Mouse (Mus musculus) neural tube, embryonic 14.5 days (tissue): ENCODE results near the gene Rnaseh1. TPM values are rescaled to one million over a fixed set of nuclear protein-coding genes. Genes with fewer than 3 reads are reported as not detected.

ENCODE experiments used
- ATAC-seq: fragments of 200-750 bp; cut with Nextera tagmentation; 2 replicates; pipeline ENCODE4 v1.8.0; 2017; ENCODE audit warnings: low read depth, mild to moderate bottlenecking, moderate TSS enrichment, moderate library complexity
- H3K27ac ChIP-seq: fragments of 300-500 bp; sonication (generic); 2 replicates; pipeline ENCODE4 v1.5.1; 2014; ENCODE audit warnings: low read depth, mild to moderate bottlenecking, control low read depth, low read length, moderate library complexity, mixed read lengths
- H3K27me3 ChIP-seq: fragments of 300-500 bp; sonication (generic); 2 replicates; pipeline ENCODE4 v1.6.1; 2014; ENCODE audit warnings: low read length; ENCODE audit not compliant: control insufficient read depth, insufficient read depth
- H3K36me3 ChIP-seq: fragments of 300-500 bp; sonication (generic); 2 replicates; pipeline ENCODE4 v1.6.1; 2014; ENCODE audit warnings: low read length, mixed read lengths; ENCODE audit not compliant: control insufficient read depth, insufficient read depth
- H3K4me1 ChIP-seq: fragments of 300-500 bp; sonication (generic); 2 replicates; pipeline ENCODE4 v1.6.1; 2014; ENCODE audit warnings: low read length; ENCODE audit not compliant: control insufficient read depth, insufficient read depth
- H3K4me2 ChIP-seq: fragments of 300-500 bp; sonication (generic); 2 replicates; pipeline ENCODE4 v1.6.1; 2014; ENCODE audit warnings: mild to moderate bottlenecking, low read depth, low read length, control low read depth
- H3K4me3 ChIP-seq: fragments of 300-500 bp; sonication (generic); 2 replicates; pipeline ENCODE4 v1.5.1; 2014; ENCODE audit warnings: low read depth, low read length, control low read depth, mixed read lengths
- H3K9ac ChIP-seq: fragments of 300-500 bp; sonication (generic); replicated peaks from 2 replicates; pipeline ENCODE4 v1.6.1; 2014; ENCODE audit warnings: low read depth, mild to moderate bottlenecking, control low read depth, low read length, mixed read lengths
- H3K9me3 ChIP-seq: fragments of 300-500 bp; sonication (generic); 2 replicates; pipeline ENCODE4 v1.6.1; 2016; ENCODE audit warnings: low read length; ENCODE audit not compliant: control insufficient read depth
- WGBS: fragments of 180-500 bp; shearing (Covaris S2); extraction: QIAGEN DNeasy Blood & Tissue Kit; methylation state at CpG from one replicate; pipeline ENCODE4 v1.1.7; 2014; 5-methylcytosine and 5-hydroxymethylcytosine counted together
- polyA plus RNA-seq: library from polyadenylated mRNA; unstranded; fragments of >200 nt; fragmentation: Nextera tagmentation; extraction: Ambion mirVana; gene quantifications from 2 replicates; pipeline ENCODE4 v1.2.1, GENCODE M21; 2014

The Rnaseh1 gene
- polyA plus RNA-seq, 1 experiment from 2014 or later = 19.5 TPM

- Histone ChIP-seq H3K4me1 (no peaks in the 10 kb centered on the region), H3K4me3 (no peak overlapping the region), H3K27ac (no peak overlapping the region), H3K27me3 (no peaks in the 10 kb centered on the region), H3K9ac (no peak overlapping the region), H3K9me3 (no peaks in the 10 kb centered on the region), H3K4me2 (no peak overlapping the region), H3K36me3 (0 out of 2 replicates have a peak, but pooled peaks cover 6% of the 10 kb centered on the region)
- no peak for ATAC-seq
- 68% methylated on average over 3 of the region's 3 CpGs for WGBS
Measured at GRCm38 (mm10) chr12:28685771-28686170, 36.4 kb downstream of the Rnaseh1 start.

GRCm38 (mm10) chr12:28686199-28686879 is 36.9 kb downstream of the Rnaseh1 start:
- no peak overlapping the region for H3K9ac ChIP-seq
- H3K36me3 ChIP-seq = peaks cover 10% of the 10 kb centered on the region
- no peak for ATAC-seq
- H3K9me3 ChIP-seq = no peaks in the 10 kb centered on the region
- H3K4me3 ChIP-seq = no peak overlapping the region
- peak overlapping the region; percentile 30; the same call in 1 of the 2 replicates for H3K27ac ChIP-seq
- WGBS = 39% methylated on average over 8 of the region's 8 CpGs
- no peak overlapping the region for H3K4me2 ChIP-seq
- H3K27me3 ChIP-seq = no peaks in the 10 kb centered on the region
- H3K4me1 ChIP-seq = no peaks in the 10 kb centered on the region

GRCm38 (mm10) chr12:28688996-28689395 is 39.6 kb downstream of the Rnaseh1 start:
- ATAC-seq = no peak
- H3K4me1 ChIP-seq = no peaks in the 10 kb centered on the region
- no peak overlapping the region for H3K27ac ChIP-seq
- no peak overlapping the region for H3K4me2 ChIP-seq
- no peak overlapping the region for H3K9ac ChIP-seq
- H3K27me3 ChIP-seq = no peaks in the 10 kb centered on the region
- H3K36me3 ChIP-seq = peaks cover 17% of the 10 kb centered on the region
- 91% methylated on average over 6 of the region's 6 CpGs for WGBS
- no peaks in the 10 kb centered on the region for H3K9me3 ChIP-seq
- H3K4me3 ChIP-seq = no peak overlapping the region

- 96% methylated on average over 7 of the region's 7 CpGs for WGBS
- H3K27ac ChIP-seq = no peak overlapping the region
- H3K4me2 ChIP-seq = no peak overlapping the region
- no peak for ATAC-seq
- no peaks in the 10 kb centered on the region for H3K4me1 ChIP-seq
- no peaks in the 10 kb centered on the region for H3K27me3 ChIP-seq
- no peaks in the 10 kb centered on the region for H3K9me3 ChIP-seq
- H3K36me3 ChIP-seq = peaks cover 17% of the 10 kb centered on the region
- H3K4me3 ChIP-seq = no peak overlapping the region
- no peak overlapping the region for H3K9ac ChIP-seq
Measured at GRCm38 (mm10) chr12:28690730-28691129, 41.3 kb downstream of the Rnaseh1 start.

GRCm38 (mm10) chr12:28693738-28694137 is 44.3 kb downstream of the Rnaseh1 start:
- H3K4me1 ChIP-seq = no peaks in the 10 kb centered on the region
- H3K36me3 ChIP-seq = peaks cover 17% of the 10 kb centered on the region
- H3K4me3 ChIP-seq = no peak overlapping the region
- no peak overlapping the region for H3K27ac ChIP-seq
- H3K9ac ChIP-seq = no peak overlapping the region
- H3K27me3 ChIP-seq = no peaks in the 10 kb centered on the region
- no peak for ATAC-seq
- H3K9me3 ChIP-seq = no peaks in the 10 kb centered on the region
- H3K4me2 ChIP-seq = no peak overlapping the region
- 75% methylated on average over 3 of the region's 3 CpGs for WGBS

GRCm38 (mm10) chr12:28694231-28694630 is 44.8 kb downstream of the Rnaseh1 start:
- Histone ChIP-seq H3K9ac (no peak overlapping the region), H3K27ac (no peak overlapping the region), H3K4me1 (no peaks in the 10 kb centered on the region; the same call in 1 of the 2 replicates), H3K27me3 (no peaks in the 10 kb centered on the region), H3K36me3 (peaks cover 16% of the 10 kb centered on the region), H3K9me3 (no peaks in the 10 kb centered on the region), H3K4me2 (no peak overlapping the region), H3K4me3 (no peak overlapping the region)
- 81% methylated on average over 2 of the region's 2 CpGs for WGBS
- no peak for ATAC-seq

- Histone ChIP-seq H3K4me3 (no peak overlapping the region), H3K36me3 (peaks cover 14% of the 10 kb centered on the region), H3K9me3 (no peaks in the 10 kb centered on the region), H3K4me2 (no peak overlapping the region), H3K27ac (no peak overlapping the region), H3K27me3 (no peaks in the 10 kb centered on the region), H3K9ac (no peak overlapping the region), H3K4me1 (peaks cover under 1% of the 10 kb centered on the region; the same call in 1 of the 2 replicates)
- ATAC-seq = no peak
- WGBS = 92% methylated on average over 7 of the region's 7 CpGs
Measured at GRCm38 (mm10) chr12:28694776-28695175, 45.4 kb downstream of the Rnaseh1 start.

GRCm38 (mm10) chr12:28697821-28698595 is 48.6 kb downstream of the Rnaseh1 start:
- Histone ChIP-seq H3K4me1 (peaks cover 10% of the 10 kb centered on the region; the same call in 1 of the 2 replicates), H3K27ac (no peak overlapping the region), H3K36me3 (no peaks in the 10 kb centered on the region), H3K9me3 (no peaks in the 10 kb centered on the region), H3K9ac (no peak overlapping the region), H3K4me3 (no peak overlapping the region), H3K4me2 (no peak overlapping the region), H3K27me3 (no peaks in the 10 kb centered on the region)
- ATAC-seq = no peak
- 76% methylated on average over 14 of the region's 14 CpGs for WGBS

- Histone ChIP-seq H3K9me3 (no peaks in the 10 kb centered on the region), H3K9ac (no peak overlapping the region), H3K4me2 (no peak overlapping the region), H3K27me3 (no peaks in the 10 kb centered on the region), H3K4me3 (no peak overlapping the region), H3K27ac (no peak overlapping the region), H3K36me3 (no peaks in the 10 kb centered on the region), H3K4me1 (peaks cover 10% of the 10 kb centered on the region; the same call in 1 of the 2 replicates)
- WGBS = 73% methylated on average over 5 of the region's 5 CpGs
- ATAC-seq = no peak
Measured at GRCm38 (mm10) chr12:28699086-28699485, 49.7 kb downstream of the Rnaseh1 start.
